Mouse (Mus musculus) cerebellum, adult 2 months (tissue): ENCODE results near the gene Eif4a2.

Source experiments
- CTCF ChIP-seq: fragments of 200-500 bp; IDR thresholded peaks from 2 replicates; pipeline ENCODE4 v1.5.1; 2011; ENCODE audit warnings: low read depth, mild to moderate bottlenecking, control low read depth, low read length, moderate library complexity, borderline replicate concordance; ENCODE audit not compliant: insufficient read depth
- POLR2A ChIP-seq: fragments of 200-500 bp; IDR thresholded peaks from 2 replicates; pipeline ENCODE4 v1.6.1; 2011; ENCODE audit warnings: low read length, control low read depth, borderline replicate concordance; ENCODE audit not compliant: insufficient read depth

DNA sequence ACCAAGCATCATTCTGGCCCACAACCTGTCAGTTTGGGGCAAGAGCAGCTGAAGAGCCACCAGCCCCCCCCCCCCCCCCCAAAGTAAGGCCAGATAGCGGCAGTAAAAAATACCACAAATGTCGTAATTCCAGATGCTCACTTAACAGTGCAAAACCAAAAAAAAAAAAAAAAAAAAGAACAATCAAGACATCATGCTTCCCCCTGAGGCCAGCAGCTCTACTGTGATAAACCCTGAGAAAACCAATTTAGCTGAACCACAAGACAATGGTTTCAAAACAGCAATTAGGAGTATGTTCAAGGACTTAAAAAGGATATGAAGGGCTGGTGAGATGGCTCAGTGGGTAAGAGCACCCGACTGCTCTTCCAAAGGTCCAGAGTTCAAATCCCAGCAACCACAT, 54.9 kb downstream of the Eif4a2 start:
- TF ChIP-seq CTCF (no peak), POLR2A (no peak)
